Mouse (Mus musculus): ENCODE data around the gene Troap. TPM values are rescaled to one million over a fixed set of nuclear protein-coding genes. Genes with fewer than 3 reads are reported as not detected.

The Troap gene
- polyA plus RNA-seq, 1 experiment from 2014 or later = 24.2 TPM

GRCm38 (mm10) chr15:99093291-99094258 lies 19.2 kb downstream of the Troap start:
- Histone ChIP-seq H3K9me3 (no peaks in the 10 kb centered on the region), H3K27me3 (replicated peaks) (peaks cover 76% of the 10 kb centered on the region), H3K36me3 (no peaks in the 10 kb centered on the region), H3K4me2 (replicated peaks) (peak overlapping the region; percentile 69), H3K27ac (0 out of 2 replicates have a peak overlapping the region, but pooled peaks have one; percentile 21), H3K9ac (peak overlapping the region; percentile 41), H3K4me1 (peaks cover 71% of the 10 kb centered on the region), H3K4me3 (peak overlapping the region; percentile 23)
- ATAC-seq (ENCODE audit: low FRiP score, low read depth) = peak; percentile 45
- WGBS = under 1% methylated on average over 56 of the region's 56 CpGs

GRCm38 (mm10) chr15:99094631-99095270 lies 20.4 kb downstream of the Troap start:
- peak overlapping the region; percentile 44 for H3K4me2 ChIP-seq (replicated peaks)
- no peak overlapping the region for H3K27ac ChIP-seq
- peaks cover 65% of the 10 kb centered on the region for H3K4me1 ChIP-seq
- ATAC-seq (ENCODE audit: low FRiP score, low read depth) = peak; percentile 67; the same call in 1 of the 2 replicates
- WGBS = 2% methylated on average over 27 of the region's 27 CpGs
- peak overlapping the region; percentile 17; the same call in 1 of the 2 replicates for H3K4me3 ChIP-seq
- H3K9me3 ChIP-seq = no peaks in the 10 kb centered on the region
- no peak overlapping the region for H3K9ac ChIP-seq
- peaks cover 76% of the 10 kb centered on the region for H3K27me3 ChIP-seq (replicated peaks)
- H3K36me3 ChIP-seq = no peaks in the 10 kb centered on the region

- no peaks in the 10 kb centered on the region for H3K36me3 ChIP-seq
- no peak for ATAC-seq (ENCODE audit: low FRiP score, low read depth)
- no peak overlapping the region for H3K9ac ChIP-seq
- H3K4me1 ChIP-seq = peaks cover 59% of the 10 kb centered on the region
- H3K4me2 ChIP-seq (replicated peaks) = peak overlapping the region; percentile 44
- H3K9me3 ChIP-seq = no peaks in the 10 kb centered on the region
- no peak overlapping the region for H3K4me3 ChIP-seq
- peaks cover 71% of the 10 kb centered on the region for H3K27me3 ChIP-seq (replicated peaks)
- 4% methylated on average over 6 of the region's 6 CpGs for WGBS
- H3K27ac ChIP-seq = no peak overlapping the region
These were observed 21.0 kb downstream of the Troap start for GRCm38 (mm10) chr15:99095356-99095755.

GRCm38 (mm10) chr15:99096061-99096793 lies 21.9 kb downstream of the Troap start:
- Histone ChIP-seq H3K4me2 (replicated peaks) (peak overlapping the region; percentile 83), H3K27me3 (replicated peaks) (peaks cover 65% of the 10 kb centered on the region), H3K9me3 (no peaks in the 10 kb centered on the region), H3K36me3 (no peaks in the 10 kb centered on the region), H3K4me1 (peaks cover 55% of the 10 kb centered on the region), H3K27ac (no peak overlapping the region), H3K9ac (peak overlapping the region; percentile 47), H3K4me3 (peak overlapping the region; percentile 37)
- ATAC-seq (ENCODE audit: low FRiP score, low read depth) = no peak
- WGBS = 1% methylated on average over 24 of the region's 24 CpGs

- Histone ChIP-seq H3K9ac (peak overlapping the region; percentile 47), H3K27ac (no peak overlapping the region), H3K27me3 (replicated peaks) (peaks cover 65% of the 10 kb centered on the region), H3K9me3 (no peaks in the 10 kb centered on the region), H3K4me1 (peaks cover 55% of the 10 kb centered on the region), H3K4me2 (replicated peaks) (peak overlapping the region; percentile 83), H3K36me3 (no peaks in the 10 kb centered on the region), H3K4me3 (peak overlapping the region; percentile 37)
- under 1% methylated on average over 58 of the region's 58 CpGs for WGBS
- ATAC-seq (ENCODE audit: low FRiP score, low read depth) = no peak
These were observed 22.6 kb downstream of the Troap start for GRCm38 (mm10) chr15:99096831-99097500.

GRCm38 (mm10) chr15:99097840-99098492 lies 23.6 kb downstream of the Troap start:
- peak overlapping the region; percentile 37 for H3K4me3 ChIP-seq
- no peaks in the 10 kb centered on the region for H3K36me3 ChIP-seq
- H3K4me2 ChIP-seq (replicated peaks) = peak overlapping the region; percentile 83
- H3K27ac ChIP-seq = no peak overlapping the region
- no peak for ATAC-seq (ENCODE audit: low FRiP score, low read depth)
- no peaks in the 10 kb centered on the region for H3K9me3 ChIP-seq
- WGBS = 1% methylated on average over 39 of the region's 39 CpGs
- H3K4me1 ChIP-seq = peaks cover 53% of the 10 kb centered on the region
- peaks cover 55% of the 10 kb centered on the region for H3K27me3 ChIP-seq (replicated peaks)
- peak overlapping the region; percentile 47; the same call in 1 of the 2 replicates for H3K9ac ChIP-seq

- H3K4me3 ChIP-seq = peak overlapping the region; percentile 37; the same call in 1 of the 2 replicates
- peak overlapping the region; percentile 83 for H3K4me2 ChIP-seq (replicated peaks)
- H3K27ac ChIP-seq = no peak overlapping the region
- WGBS = 2% methylated on average over 9 of the region's 9 CpGs
- H3K4me1 ChIP-seq = peaks cover 47% of the 10 kb centered on the region
- H3K9me3 ChIP-seq = no peaks in the 10 kb centered on the region
- H3K27me3 ChIP-seq (replicated peaks) = peaks cover 53% of the 10 kb centered on the region
- H3K9ac ChIP-seq = no peak overlapping the region
- no peak for ATAC-seq (ENCODE audit: low FRiP score, low read depth)
- H3K36me3 ChIP-seq = no peaks in the 10 kb centered on the region
These were observed 24.1 kb downstream of the Troap start for GRCm38 (mm10) chr15:99098493-99098861.

- Histone ChIP-seq H3K9me3 (no peaks in the 10 kb centered on the region), H3K4me1 (peaks cover 42% of the 10 kb centered on the region), H3K27me3 (replicated peaks) (peaks cover 53% of the 10 kb centered on the region), H3K27ac (no peak overlapping the region), H3K9ac (no peak overlapping the region), H3K4me3 (peak overlapping the region; percentile 2; the same call in 1 of the 2 replicates), H3K36me3 (no peaks in the 10 kb centered on the region), H3K4me2 (replicated peaks) (peak overlapping the region; percentile 83)
- ATAC-seq (ENCODE audit: low FRiP score, low read depth) = no peak
- WGBS = under 1% methylated on average over 15 of the region's 15 CpGs
These were observed 24.8 kb downstream of the Troap start for GRCm38 (mm10) chr15:99099139-99099556.

GRCm38 (mm10) chr15:99099984-99100383 lies 25.6 kb downstream of the Troap start:
- Histone ChIP-seq H3K9me3 (no peaks in the 10 kb centered on the region), H3K4me2 (replicated peaks) (no peak overlapping the region), H3K9ac (no peak overlapping the region), H3K4me1 (peaks cover 36% of the 10 kb centered on the region), H3K36me3 (no peaks in the 10 kb centered on the region), H3K4me3 (no peak overlapping the region), H3K27me3 (replicated peaks) (peaks cover 48% of the 10 kb centered on the region), H3K27ac (no peak overlapping the region)
- WGBS = 59% methylated on average over 3 of the region's 3 CpGs
- no peak for ATAC-seq (ENCODE audit: low FRiP score, low read depth)

- 47% methylated on average over 7 of the region's 7 CpGs for WGBS
- Histone ChIP-seq H3K4me2 (replicated peaks) (no peak overlapping the region), H3K4me3 (no peak overlapping the region), H3K4me1 (no peaks in the 10 kb centered on the region), H3K9ac (no peak overlapping the region), H3K9me3 (no peaks in the 10 kb centered on the region), H3K27ac (no peak overlapping the region), H3K36me3 (no peaks in the 10 kb centered on the region), H3K27me3 (replicated peaks) (no peaks in the 10 kb centered on the region; the same call in 1 of the 2 replicates)
- no peak for ATAC-seq (ENCODE audit: low FRiP score, low read depth)
These were observed 30.9 kb downstream of the Troap start for GRCm38 (mm10) chr15:99105238-99105637.

GRCm38 (mm10) chr15:99107866-99108265 lies 33.5 kb downstream of the Troap start:
- no peak overlapping the region for H3K4me2 ChIP-seq (replicated peaks)
- H3K4me3 ChIP-seq = no peak overlapping the region
- no peaks in the 10 kb centered on the region for H3K9me3 ChIP-seq
- no peak for ATAC-seq (ENCODE audit: low FRiP score, low read depth)
- no peaks in the 10 kb centered on the region for H3K4me1 ChIP-seq
- H3K27ac ChIP-seq = no peak overlapping the region
- no peak overlapping the region for H3K9ac ChIP-seq
- H3K27me3 ChIP-seq (replicated peaks) = no peaks in the 10 kb centered on the region
- no peaks in the 10 kb centered on the region for H3K36me3 ChIP-seq
- 87% methylated on average over 3 of the region's 3 CpGs for WGBS

Data from neural tube, embryonic 12.5 days (tissue).